Mouse (Mus musculus) R1 (cell line): ENCODE measurements at regions not wholly inside any gene's neighbourhood (a gene's known extent, or its start where the extent isn't known, plus 50 kb on each side); places are given as distances from the start of the nearest gene placed in this dataset.

Experiments
- DNase-seq: peaks from one replicate; pipeline ENCODE4 v3.0.0-alpha.2; 2018; ENCODE audit warnings: low read depth, low spot score

DNA sequence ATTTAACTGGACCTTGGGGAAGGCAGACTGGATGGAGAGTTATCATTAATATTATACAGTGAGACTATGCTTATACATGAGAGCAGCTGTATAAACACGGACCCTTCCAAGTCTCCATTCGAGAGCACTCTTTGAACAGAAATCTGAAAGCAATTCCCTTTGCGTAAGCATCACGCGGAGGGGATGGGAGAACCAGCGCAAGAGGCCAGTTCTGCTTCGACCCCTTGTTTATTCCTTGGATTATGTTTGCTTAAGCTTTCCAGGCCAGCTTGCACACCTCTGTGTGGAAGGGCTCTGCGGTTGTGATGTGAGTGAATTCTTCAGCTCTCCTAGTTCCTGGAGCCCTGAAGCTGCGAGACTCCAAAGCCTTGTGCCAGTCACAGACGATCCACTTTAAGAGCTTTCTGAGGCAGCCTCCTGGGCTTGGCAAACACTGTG lies 109.2 kb upstream of the Fbxo11 start:
- no peak for DNase-seq

DNA sequence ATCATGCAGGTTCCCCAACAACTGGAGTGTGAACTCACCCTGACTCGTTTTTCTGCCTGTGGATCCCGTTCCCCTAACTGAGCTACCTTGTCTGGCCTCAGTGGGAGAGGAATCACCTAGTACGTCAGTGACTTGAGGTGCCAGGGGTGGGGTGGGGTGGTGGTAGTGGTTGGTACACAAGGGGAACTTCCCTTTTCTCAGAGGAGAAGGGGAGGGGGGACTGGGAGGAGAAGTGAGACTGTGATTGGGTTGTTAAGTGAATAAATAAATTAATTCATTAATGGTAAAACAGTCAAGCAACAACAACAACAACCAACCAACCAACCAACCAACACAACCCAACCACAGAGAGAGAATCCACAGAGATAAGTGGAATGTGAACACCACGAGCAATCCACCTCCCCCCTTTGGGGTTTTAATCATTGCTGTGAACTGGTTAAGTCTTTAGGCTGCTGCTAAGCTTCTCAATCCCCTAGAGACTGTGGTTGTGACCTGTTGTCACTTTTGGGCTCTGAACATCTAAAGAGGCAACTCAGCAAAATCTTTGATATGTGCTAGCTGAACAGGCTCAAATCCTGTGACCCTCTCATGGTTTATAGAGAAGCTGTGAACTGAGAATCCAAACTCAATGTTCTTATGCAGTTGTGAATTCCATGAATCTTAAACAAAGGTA lies 111.0 kb upstream of the Fbxo11 start:
- no peak for DNase-seq

DNA sequence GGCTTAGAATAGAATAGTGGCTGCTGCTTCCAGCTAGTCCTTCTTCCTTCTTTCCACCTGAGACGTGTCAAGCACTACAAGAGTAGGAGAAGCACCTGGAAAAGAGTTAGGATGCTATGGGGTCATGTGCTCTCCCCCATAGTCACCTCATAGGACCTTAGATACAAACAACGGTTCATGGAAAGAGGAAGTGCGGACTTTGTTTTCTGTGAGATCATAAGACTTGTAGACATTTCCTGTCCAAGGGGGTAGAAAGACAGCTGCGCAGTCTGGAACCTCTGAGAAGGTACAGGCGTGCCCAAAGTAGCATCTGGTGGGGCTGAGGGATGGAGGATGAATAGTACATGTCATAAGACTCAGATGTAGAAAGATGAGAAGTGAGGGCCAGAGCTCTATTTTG lies 125.6 kb upstream of the Fbxo11 start:
- DNase-seq, result no peak

DNA sequence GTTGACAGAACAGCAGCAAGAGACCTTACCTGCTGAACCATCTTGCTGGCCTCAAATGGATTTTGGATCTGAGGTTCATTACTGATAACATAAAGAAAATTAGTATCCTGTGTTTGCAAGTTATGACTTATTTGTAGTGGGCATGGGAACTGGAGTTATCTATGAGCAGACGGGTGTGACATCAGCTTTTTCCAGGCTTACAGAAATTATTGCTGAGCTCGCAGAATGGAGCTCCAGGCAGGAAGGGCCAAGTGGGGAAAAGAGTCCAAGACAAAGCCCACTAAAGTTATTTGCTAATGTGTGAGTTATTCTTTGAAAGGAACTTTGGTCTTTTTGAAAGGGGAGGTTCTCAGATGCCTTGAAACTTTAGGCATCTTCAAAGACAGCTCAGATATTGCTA lies 126.4 kb upstream of the Fbxo11 start:
- DNase-seq, result no peak

DNA sequence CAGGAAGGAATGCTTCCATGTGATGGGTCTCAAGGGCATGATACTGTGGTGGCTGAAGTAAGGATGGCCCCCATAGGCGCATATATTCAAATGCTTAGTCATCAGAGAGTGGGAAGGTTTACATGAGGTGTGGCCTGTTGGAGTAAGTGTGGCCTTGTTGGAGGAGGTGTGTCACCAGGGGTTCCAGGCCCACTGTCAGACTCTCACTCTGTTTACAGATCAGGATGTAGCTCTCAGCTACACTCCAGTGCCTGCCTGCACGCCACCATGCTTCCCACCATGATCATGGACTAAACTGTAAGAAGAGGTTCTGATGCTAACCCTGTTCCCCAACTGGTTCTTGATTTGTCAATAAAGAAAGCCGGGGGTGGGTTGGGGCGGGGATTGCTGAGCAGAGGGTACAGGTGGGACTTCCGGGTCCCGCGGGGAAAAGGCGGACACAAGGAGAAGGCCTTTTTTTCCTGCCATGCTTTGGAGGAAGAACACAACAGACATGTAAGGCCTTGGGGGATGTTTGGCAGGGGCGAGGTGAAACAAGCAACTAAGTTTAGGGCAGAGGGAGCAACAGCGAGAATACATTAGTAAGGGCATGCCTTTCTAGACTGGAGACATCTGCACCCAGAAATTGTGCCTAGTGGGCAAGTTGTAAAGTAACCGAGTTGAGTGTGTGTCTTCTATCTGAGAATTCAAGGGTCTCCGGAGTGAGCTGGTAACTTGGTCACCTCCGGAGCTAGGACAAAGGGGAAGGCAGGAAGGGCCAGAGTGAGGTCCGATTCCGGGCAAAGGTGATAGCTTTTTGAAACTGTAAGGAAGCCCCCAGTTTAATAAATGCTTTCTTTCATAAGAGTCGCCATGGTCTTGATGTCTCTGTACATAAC lies 127.1 kb upstream of the Fbxo11 start:
- DNase-seq, result peak; percentile 18

DNA sequence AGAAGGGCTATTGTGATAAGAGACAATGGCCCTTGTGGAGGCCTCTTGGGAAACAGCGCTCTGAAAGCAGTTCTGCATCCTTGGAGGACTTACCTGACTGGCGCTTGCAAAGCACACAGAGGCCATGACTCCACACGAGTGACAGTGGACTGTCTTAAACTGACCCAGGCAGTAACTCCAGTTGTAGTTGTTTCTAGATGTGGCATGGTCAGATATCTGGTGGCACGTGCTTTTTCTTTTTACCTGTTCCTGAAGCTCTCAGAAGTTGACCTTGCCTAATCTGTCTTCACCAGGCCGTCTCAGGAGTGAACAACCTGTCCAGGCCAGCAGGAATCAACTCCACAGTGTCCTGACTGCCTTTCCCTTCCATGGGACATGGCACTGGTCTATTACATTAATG lies 129.6 kb upstream of the Fbxo11 start:
- DNase-seq, result no peak

DNA sequence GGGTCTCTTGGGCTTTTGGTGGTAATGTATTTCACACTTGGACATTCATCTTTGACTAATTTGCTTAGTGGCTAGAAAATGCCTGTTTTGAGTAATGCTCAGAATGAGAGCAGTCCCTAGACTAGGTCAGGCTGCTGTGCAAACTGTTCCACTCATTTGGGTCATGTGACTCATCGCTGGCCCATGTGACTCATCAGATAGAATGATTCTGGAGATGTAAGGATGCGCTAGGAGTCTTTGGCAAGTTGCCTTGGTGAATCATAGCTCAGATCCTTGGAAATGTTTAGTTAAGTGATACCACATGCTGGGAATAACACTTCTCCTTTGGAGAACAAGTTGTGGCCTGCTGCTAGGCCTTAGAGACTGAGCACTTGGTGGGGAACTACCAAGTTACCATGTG lies 130.2 kb upstream of the Fbxo11 start:
- DNase-seq, result peak; percentile 52

DNA sequence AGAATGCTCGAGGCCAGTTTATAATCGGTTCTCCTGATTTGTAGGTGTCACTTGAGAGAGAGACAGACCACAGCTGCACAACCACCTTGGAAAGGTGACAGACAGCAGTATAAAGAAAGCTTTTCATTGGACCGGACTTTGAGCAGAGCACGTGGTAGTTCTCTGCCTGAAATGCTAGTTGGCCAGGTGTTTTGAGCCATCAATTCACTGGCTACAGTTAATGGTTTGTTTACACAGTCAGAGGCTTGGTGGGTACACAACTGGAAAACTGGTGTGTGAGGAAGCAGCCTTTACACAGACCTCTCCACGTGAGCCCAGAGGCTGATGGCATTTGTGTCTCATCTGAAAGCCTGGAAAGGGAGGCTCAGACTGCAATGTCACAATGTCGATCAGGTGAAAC lies 130.8 kb upstream of the Fbxo11 start:
- DNase-seq, result no peak

DNA sequence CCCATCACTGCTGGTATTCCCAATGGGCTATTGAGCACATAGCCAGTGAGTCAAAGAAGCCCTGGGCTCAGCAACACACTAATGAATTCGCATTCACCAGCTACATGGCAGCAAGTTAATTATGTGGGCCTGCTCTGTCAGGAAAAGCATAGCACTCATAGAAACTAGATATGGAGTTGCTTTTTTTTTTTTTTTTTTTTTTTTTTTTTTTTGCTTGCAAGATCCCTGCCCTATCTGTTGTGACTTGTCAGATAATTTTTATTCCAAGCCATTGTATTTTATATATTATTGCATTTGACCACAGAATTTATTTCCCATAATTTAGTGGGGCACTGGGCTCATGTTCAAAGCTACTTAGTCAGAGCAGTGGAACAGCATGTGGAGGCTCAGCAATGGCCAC lies 131.2 kb upstream of the Fbxo11 start:
- no peak for DNase-seq

DNA sequence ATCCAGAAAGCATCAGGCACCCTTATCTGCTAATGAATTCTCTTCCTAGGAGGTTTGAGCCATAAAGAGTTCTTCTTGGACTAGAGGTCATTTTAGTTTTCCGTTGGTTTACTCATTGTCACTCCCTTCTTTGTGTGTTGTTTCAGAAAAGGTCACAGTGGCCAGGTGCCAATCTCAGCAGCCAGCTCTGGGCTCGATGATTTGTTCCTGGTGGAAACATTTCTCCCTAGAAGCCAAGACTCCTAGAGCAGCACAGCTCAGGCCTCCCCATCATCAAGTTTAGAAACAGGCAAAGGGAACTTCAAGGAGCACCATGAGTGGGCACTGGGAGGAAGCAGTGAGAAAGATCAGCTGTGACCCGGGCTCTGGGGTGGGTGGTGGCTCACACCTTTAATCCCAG lies 132.3 kb upstream of the Fbxo11 start:
- DNase-seq, result no peak

DNA sequence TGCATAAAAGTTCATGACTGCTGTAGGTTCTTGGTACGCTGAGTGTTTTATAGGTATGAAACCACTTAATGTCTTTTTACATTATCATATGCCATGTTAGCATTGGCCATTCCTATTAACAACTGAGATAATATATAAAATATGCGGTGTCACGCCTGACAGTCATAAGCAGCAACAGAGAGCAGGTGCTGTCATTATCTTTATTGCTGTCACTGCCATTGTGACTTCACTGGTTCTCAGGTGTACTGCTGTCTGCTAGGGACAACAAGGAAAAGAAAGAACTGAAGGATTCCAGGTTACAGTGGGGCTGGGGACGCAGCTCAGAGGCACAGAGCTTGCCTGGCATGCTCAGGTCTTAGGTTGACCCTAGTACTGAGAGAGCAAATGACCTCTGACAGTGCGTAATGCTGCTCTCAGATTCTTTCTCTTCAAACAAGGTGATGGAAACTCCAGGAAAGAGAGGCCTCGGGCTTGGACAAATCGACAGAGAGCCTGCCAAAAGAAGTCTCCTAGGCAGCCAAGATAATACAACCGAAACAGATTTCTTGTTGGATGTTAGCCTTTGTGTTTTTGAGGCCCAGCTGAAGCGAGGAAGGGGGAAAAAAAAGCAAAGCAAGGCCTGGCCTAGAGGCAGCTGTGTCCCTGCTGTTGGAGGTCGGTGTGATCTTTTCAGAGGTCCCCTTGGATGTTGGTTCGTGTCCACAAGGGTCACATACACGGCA lies 136.3 kb upstream of the Fbxo11 start:
- no peak for DNase-seq

DNA sequence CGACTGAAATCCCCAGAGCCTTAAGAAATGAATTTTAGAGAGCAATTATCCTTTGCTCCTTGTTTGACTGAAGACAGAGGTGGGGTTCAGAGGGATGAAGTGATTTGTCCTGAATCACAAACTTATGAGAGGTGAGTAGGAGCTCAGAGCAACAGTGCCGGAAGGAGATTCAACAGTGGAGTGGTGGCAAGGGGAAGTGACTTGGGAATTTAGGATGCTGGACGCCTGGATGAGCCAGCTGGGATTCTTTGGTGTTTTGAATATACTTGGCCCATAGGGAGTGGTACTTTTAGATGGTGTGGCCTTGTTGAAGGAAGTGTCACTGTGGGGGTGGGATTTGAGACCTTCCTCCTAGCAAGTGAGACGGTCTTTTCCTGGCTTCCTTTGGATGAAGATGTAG lies 137.1 kb upstream of the Fbxo11 start:
- no peak for DNase-seq

DNA sequence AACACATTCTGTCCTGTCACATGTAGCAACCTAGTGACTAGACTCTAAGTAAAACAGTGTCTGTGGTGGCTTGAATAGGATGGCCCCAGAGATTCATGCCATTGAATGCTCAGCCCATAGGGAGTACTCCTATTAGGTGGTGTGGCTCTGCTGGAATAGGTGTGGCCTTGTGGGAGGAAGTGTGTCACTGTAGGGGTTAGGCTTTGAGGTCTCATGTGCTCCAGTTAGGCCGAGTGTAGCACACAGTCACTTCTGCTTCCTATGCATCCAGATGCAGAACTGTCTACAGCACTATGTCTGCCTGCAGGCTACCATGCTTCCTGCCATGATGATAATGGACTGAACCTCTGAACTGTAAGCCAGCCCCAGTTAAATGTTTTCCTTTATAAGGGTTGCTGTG lies 144.5 kb upstream of the Fbxo11 start:
- DNase-seq, result no peak

DNA sequence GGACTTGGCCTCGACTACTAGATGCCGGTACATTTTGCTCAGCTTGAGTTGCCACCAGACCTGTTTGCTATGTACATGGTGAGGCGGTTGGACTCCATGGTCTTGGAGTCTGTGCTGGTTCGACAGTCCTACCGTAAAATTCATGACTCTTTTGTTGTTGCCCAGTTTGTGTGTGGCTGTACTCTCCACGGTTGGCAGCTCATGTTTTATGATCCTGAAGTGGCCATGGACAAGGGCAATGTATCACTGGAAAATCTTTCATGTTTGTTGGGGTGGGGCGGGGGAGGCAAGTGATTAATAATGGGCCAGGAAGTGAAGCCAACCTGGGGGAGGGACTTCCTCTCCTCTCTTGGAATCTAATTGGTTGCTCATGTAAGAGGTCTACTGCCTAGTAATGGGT lies 147.0 kb upstream of the Fbxo11 start:
- no peak for DNase-seq

DNA sequence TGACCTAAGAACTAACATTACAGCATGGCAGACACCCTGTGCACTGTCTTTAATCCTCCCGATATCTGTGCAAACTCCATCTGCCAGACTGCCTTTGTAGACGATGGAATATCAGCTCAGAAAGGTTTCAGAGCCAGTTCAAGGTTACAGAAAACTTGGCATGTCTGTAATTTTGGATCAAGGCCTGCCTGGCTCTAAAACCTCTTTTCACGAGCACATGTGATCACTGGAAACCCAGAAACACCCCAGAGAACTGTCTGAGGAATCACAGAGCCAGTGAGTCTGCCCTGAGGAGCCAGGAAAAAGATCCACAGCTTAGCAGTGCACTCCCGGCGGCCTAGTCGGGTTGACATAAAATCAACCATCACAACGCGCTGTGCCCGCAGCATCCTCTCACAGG lies 149.7 kb upstream of the Fbxo11 start:
- no peak for DNase-seq

DNA sequence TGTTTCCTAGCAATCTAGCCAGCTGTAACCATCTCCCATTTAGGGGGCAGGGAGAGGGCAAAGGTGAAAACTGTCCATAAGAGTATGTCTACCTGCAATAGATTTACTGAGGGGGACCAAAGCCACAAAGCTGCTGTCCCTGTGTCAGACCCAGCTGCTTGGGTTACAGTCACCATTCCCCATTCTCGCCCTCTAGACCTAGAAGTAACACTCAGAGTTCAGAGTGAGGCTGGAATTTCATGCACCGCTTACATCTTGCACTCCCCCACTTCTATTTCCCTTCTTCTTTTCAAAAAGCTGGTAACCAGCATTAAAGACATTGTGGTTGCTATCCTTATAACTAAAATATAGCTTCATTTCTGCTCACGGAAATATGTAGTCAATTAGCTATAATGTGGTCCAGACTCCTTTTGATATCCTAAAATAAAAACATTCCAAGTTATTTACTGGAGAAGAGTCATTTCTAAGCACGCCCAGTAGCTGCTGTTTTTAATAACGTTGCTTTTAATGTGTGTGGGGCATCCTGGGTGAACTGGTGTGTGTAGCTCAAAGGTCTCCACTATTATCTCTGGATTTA lies 157.4 kb upstream of the Fbxo11 start:
- DNase-seq, result no peak

DNA sequence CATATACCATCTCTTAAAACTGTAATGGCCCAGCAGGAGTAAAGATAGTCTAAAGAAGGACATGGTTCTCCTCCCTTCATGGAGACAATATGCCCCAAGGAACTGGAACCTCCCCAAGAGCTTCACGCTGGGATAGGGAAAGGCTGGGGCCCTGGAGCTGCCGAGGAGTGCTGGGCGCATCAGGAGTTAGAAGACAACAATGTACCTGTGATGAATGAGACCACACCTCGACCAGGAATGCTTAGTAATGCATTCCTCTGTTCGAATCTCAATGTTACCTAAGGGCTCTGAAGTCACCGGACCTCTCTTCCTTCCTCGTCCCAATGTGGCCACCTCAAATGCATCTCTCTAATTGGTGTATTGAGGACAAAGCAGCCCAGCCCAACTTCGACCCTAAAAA lies 175.4 kb upstream of the Fbxo11 start:
- DNase-seq, result peak; percentile 92

DNA sequence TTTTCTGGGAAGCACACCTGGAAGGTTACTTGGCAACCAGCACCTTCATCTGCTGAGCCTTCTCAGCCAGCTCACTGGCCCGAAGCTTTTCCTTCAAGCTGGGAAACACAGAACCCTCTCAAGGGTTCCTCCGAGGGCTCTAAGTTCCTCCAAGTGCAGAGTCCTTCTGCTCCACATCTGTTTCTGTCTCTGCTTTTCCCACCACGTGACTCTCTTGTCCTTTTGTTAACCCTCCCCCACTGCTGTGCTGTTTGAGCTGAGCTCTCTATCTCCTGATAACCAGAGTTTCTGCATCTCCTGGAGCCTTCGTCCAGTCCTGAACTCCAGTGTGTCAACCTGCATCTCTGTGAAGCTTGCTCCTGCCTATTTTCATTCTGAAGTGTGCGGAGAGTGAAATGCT lies 183.5 kb upstream of the Fbxo11 start:
- DNase-seq, result peak; percentile 60

DNA sequence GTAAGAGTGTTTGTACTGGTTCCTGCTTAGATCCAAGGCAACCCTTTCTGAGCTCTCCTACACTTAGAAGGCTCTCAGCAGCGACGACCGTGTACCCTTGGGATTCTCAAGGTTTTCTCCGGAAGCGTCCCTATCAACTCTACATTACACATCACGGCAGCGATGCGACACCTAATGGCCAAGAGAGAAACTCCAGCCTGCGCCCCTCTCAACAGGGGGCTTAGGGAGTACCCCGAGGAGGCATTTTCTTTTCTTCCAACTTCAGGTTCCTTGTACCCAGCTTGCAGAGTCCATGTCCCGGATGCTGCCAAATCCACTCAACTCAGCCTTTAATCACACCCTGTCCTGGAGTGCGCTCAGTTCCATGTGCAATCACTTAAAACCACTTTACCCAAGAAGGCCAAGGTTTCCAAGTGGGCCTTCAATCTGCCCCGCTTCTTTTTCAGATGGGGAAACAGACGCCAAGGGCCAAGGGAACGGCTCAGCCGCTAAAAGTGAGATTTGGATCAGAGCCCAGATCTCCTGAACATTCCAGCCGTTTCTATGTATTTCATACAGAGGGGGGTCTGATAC lies 186.9 kb upstream of the Fbxo11 start:
- DNase-seq, result peak; percentile 91

DNA sequence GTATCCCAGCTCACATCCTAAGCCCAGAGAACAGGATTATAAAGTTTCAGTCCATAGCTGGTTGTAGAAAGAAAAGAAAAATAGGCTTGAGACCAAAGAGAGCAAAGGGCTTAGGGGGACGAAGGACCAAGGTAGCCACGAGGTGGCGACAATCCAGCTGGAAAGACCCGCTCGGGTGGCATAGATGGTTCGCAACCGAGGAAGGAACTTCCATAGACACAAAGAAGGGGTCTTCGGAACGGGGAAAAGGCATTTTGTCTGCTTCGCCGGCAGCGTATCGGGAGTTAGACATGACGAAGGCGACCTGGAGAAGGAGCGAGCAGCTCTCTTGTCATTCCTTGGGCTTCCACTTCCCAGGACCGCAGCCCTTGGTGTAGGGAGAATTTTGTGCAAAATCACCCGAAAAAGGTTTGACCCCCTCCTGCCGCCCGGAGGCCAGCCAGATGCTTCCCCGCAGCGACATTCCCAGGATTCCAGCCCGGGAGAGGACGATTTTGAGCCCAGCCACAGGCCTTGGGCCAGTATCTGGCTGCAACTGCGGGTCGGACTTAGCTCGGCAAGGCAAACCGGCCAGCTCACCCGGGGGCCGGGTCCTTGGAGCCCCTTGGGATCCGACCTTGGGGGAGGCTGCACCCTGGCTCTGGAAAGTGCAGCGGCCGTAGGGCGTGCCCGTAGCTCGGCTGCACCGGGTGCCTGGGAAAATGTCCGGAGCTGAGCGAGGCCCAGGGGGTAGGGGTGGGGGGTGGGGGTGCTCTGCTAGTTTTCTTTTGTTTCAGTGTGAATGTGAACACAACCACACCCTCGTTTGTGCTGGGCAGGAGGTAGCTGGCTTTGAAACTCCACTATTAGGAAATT lies 184.5 kb upstream of the Foxn2 start:
- peak; percentile 94 for DNase-seq
